Comparison of ENCODE assay signal across 8 mouse cellular contexts in the genomic region with DNA sequence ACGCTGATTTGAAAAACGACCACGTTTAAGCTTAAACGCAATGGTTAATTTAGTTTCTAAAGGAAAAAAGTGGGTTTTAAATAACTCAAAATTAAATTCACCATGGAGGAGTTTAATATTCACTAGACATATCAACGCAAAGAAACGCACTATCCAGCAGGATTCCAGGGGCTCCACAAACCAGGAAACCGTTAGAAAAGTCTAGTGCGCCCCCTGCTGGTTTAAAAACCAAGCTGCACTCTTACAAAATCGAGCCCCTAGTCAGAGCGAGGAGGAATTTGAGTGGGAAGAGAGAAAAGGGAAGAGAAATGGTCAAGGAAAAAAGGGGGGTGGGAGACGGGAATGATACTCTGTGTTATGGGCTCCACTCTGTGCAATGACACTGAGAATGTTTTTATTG. TPM values are rescaled to one million over a fixed set of nuclear protein-coding genes. Genes with fewer than 3 reads are reported as not detected.
DNase-seq lines count a peak whose midpoint lies in the region; TF ChIP-seq lines count a peak whose summit lies in the region.

No protein-coding gene starts in this region.

- peak; percentile 39 for DNase-seq in gastrocnemius, adult 18-20 months (ENCODE audit: low spot score)
- DNase-seq in gastrocnemius, adult 8-10 months (ENCODE audit: low spot score in 2 of 2), result no peak
- DNase-seq in A20 (ENCODE audit: low read depth, low spot score), result peak; percentile 42
- peak; percentile 55 for DNase-seq in forelimb bud, embryonic 11.5 days (ENCODE audit: low read depth, low spot score)
- DNase-seq in kidney, postnatal 10 days, result peak; percentile 67
- peak; percentile 65 for DNase-seq in mesoderm, embryonic 11.5 days (ENCODE audit: low read depth, low spot score)
- DNase-seq in ovary, postnatal 36 days (ENCODE audit: low spot score), result no peak

- WGBS in bone marrow, adult 2 months, result 28% methylated on average over 11 of the region's 11 CpGs

- H3K4me3 ChIP-seq in bone marrow, adult 2 months (replicated peaks; ENCODE audit: control insufficient read depth, low read depth, low read length), result no peak overlapping the region

- no peaks in the 10 kb centered on the region; the same call in 1 of the 2 replicates for H3K4me1 ChIP-seq in bone marrow, adult 2 months (ENCODE audit: control insufficient read depth, insufficient read depth, low read length)

- no peak overlapping the region for H3K27ac ChIP-seq in bone marrow, adult 2 months (ENCODE audit: control insufficient read depth, insufficient read depth, low read depth, low read length, poor library complexity)

- TF ChIP-seq CTCF in bone marrow, adult 2 months (IDR thresholded peaks at IDR 0.05; ENCODE audit: control insufficient read depth, insufficient read depth, low read length), result peak; percentile 35; the same call in 1 of the 2 replicates

- TF ChIP-seq POLR2A in bone marrow, adult 2 months (IDR thresholded peaks at IDR 0.05; ENCODE audit: borderline replicate concordance, control insufficient read depth, low read depth, low read length), result no peak

RNA-seq across cellular contexts. Expression of a gene that starts 14.0 kb away (rescaled TPM):
- total RNA-seq in gastrocnemius, adult 18-20 months (2021), result under 1 TPM; 0.18 to 0.24 TPM
- under 1 TPM in 2 of 4 experiments, not detected in 2; 0.27 to 0.62 TPM for total RNA-seq in gastrocnemius, adult 8-10 months (2022)
- 2.3 and 5.9 TPM in 2 replicates for polyA plus RNA-seq in bone marrow, adult 2 months (2011; ENCODE audit: insufficient read depth, insufficient read length, low replicate concordance, missing spikeins)

RNA-seq across cellular contexts. Expression of a gene that starts 21.2 kb away (rescaled TPM):
- 100 to 1,000 TPM; 116 to 125 TPM for total RNA-seq in gastrocnemius, adult 18-20 months (2021)
- total RNA-seq in gastrocnemius, adult 8-10 months (2022), result 100 to 1,000 TPM; 128 to 149 (median 132) TPM
- polyA plus RNA-seq in bone marrow, adult 2 months (2011; ENCODE audit: insufficient read depth, insufficient read length, low replicate concordance, missing spikeins), result 92.0 and 103 TPM in 2 replicates

RNA-seq across cellular contexts. Expression of a gene that starts 57.9 kb away (rescaled TPM):
- total RNA-seq in gastrocnemius, adult 18-20 months (2021), result 1 to 10 TPM; 6.6 to 8.7 TPM
- 10 to 100 TPM in 2 of 4 experiments, 1 to 10 TPM in 2; 7.1 to 15.3 (median 10.8) TPM for total RNA-seq in gastrocnemius, adult 8-10 months (2022)
- polyA plus RNA-seq in bone marrow, adult 2 months (2011; ENCODE audit: insufficient read depth, insufficient read length, low replicate concordance, missing spikeins), result 7.9 and 10.5 TPM in 2 replicates

Comparison
In these comparisons a context has a peak if more than half of its experiments do, and no peak if none do; other contexts are left out.
1. DNase-seq: peak in gastrocnemius, adult 18-20 months (single experiment), A20 (single experiment), forelimb bud, embryonic 11.5 days (single experiment), kidney, postnatal 10 days (single experiment) and mesoderm, embryonic 11.5 days (single experiment); none in gastrocnemius, adult 8-10 months (0 of 2) and ovary, postnatal 36 days (single experiment).